Mouse (Mus musculus) heart, embryonic 10.5 days (tissue): ENCODE results near the gene Fap. TPM values are rescaled to one million over a fixed set of nuclear protein-coding genes. Genes with fewer than 3 reads are reported as not detected.

Experiments used
- DNase-seq: peaks from one replicate; pipeline ENCODE4 v3.0.0-alpha.2; 2017; ENCODE audit warnings: low spot score
- H3K27ac ChIP-seq: fragments of 300-500 bp; sonication (generic); 2 replicates; pipeline ENCODE4 v1.5.1; 2016; ENCODE audit warnings: mild to moderate bottlenecking
- H3K27me3 ChIP-seq: fragments of 300-500 bp; sonication (generic); 2 replicates; pipeline ENCODE4 v1.6.1; 2016; ENCODE audit warnings: mild to moderate bottlenecking; ENCODE audit not compliant: poor library complexity, insufficient read depth, severe bottlenecking
- H3K36me3 ChIP-seq: fragments of 300-500 bp; sonication (generic); 2 replicates; pipeline ENCODE4 v1.6.1; 2016; ENCODE audit warnings: mild to moderate bottlenecking, moderate library complexity
- H3K4me1 ChIP-seq: fragments of 300-500 bp; sonication (generic); 2 replicates; pipeline ENCODE4 v1.6.1; 2016; ENCODE audit warnings: mild to moderate bottlenecking
- H3K4me3 ChIP-seq: fragments of 300-500 bp; sonication (generic); 2 replicates; pipeline ENCODE4 v1.5.1; 2016; ENCODE audit warnings: mild to moderate bottlenecking, moderate library complexity
- H3K9me3 ChIP-seq: fragments of 300-500 bp; sonication (generic); 2 replicates; pipeline ENCODE4 v1.6.1; 2016; ENCODE audit warnings: mild to moderate bottlenecking, moderate library complexity
- WGBS: fragments of 180-500 bp; shearing (Covaris S2); methylation state at CpG from one replicate; pipeline ENCODE4 v1.1.7; 2016; 5-methylcytosine and 5-hydroxymethylcytosine counted together
- polyA plus RNA-seq: library from polyadenylated mRNA; unstranded; fragments of >200 nt; fragmentation: Nextera tagmentation; extraction: Ambion mirVana; gene quantifications from 2 replicates; pipeline ENCODE4 v1.2.1, GENCODE M21; 2016

The Fap gene
- polyA plus RNA-seq, 1 experiment from 2014 or later = 1.3 TPM

DNA sequence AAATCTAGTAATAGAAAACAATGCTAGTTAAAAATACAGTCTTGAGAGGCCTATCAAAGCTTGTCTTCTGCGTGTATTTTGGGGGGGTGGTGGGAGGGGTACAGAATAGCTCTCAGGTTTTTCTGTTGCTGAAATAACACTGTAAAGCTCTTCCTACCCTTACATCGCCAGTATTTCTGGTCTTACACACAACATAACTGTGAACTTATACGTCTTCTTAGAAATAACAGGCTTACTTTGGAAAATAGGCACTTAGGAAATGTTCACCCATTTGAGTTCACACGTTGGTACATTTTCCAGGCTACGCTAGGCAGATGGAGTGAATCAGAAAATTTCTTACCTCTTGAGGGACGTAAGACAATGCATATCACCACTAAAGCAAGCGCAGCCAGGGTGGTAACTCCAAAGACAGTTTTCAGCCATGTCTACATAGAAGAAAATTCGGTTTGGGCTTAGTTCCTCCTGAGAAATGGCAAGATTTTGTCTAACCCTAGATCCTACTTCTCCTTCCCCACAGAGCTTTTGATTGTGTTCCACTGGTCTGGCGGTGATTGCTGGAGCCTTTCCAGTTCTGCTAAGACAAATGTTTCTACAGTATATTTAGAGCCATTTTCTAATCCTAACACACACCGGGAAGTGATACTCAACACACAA lies 649 bp downstream of the Fap start:
- no peak overlapping the region for H3K27ac ChIP-seq
- H3K4me1 ChIP-seq = no peaks in the 10 kb centered on the region
- H3K4me3 ChIP-seq = no peak overlapping the region
- H3K27me3 ChIP-seq = no peaks in the 10 kb centered on the region
- DNase-seq = no peak
- 83% methylated on average over 10 of the region's 10 CpGs for WGBS
- H3K9me3 ChIP-seq = no peaks in the 10 kb centered on the region
- no peaks in the 10 kb centered on the region for H3K36me3 ChIP-seq

DNA sequence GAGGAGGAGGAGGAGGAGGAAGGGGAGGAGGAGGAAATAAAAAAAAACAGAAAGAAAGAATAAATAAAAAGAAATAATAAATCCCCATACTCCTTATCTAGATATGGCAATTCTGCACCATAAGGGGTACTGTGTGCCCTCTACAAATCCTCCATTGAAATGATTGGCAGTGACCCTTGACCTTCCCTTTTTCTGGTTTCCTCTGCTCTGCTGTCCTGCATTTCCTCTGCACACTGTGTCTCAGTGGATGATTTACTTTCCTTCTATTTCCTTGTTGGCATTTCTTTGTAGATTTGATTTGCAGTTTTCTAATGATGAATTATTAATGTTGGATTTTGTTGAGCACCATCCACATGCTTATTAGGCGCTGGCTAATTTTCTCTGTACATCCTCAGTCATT lies 9.2 kb downstream of the Fap start:
- no peak overlapping the region for H3K4me3 ChIP-seq
- WGBS = 80% methylated on average over 1 of the region's 1 CpGs
- H3K27me3 ChIP-seq = no peaks in the 10 kb centered on the region
- no peak overlapping the region for H3K27ac ChIP-seq
- no peak for DNase-seq
- no peaks in the 10 kb centered on the region for H3K9me3 ChIP-seq
- H3K36me3 ChIP-seq = no peaks in the 10 kb centered on the region
- H3K4me1 ChIP-seq = no peaks in the 10 kb centered on the region

DNA sequence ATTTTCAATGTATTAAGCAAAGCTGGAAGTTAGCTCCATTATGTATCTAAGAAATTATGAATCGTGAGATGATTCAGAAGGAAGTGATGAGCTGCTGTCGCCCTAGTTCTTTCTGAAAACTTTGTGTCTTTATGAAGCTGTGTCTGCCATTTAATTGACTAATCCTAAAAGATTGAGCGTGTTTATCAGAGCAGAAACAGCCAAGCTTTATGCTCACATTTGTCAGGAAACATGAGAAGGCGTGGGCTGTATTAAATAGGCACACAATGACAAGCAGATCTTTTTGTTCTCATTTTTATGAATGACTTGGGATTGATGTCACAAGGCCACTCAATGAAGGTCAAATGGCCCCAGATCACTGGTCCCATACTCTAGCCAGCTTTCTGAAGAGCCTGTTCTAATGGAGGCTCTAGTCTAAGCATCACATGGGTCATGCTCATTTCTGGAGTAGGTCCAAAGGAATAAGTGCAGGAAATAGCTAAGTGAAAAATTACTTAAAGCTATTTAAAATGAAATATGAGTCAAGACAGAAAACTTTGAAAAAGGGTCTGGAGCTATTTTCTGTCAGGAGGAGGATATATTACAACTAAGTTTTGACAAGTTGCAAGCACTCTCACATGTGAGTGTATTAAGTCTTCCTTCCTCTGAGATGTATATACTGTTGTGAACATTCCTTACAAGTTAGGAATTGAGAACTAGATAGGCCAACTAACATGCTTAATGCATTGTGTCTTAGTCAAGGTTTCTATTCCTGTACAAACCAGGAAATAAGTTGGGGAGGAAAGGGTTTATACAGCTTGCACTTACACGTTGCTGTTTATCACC lies 11.0 kb downstream of the Fap start:
- no peak for DNase-seq
- 68% methylated on average over 5 of the region's 5 CpGs for WGBS

DNA sequence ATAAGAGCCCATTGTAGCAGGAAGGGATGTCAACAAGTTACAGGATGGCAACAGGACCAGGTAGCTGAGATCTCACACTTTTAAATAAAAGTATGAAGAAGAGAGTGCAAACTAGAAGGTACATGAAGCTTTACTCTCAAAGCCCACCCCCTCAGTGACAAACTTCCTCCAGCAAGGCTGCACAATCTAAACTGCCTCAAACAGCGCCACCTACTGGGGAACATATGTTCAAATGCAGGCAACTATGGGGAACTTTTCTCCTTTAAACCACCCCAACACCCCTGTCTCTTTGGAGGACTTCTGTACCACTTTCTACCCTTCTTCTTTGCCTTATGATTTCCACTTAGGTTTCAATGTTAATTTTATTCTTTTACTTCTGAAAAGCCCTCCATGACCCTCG lies 16.5 kb downstream of the Fap start:
- Histone ChIP-seq H3K4me1 (no peaks in the 10 kb centered on the region), H3K36me3 (no peaks in the 10 kb centered on the region), H3K27ac (no peak overlapping the region), H3K27me3 (no peaks in the 10 kb centered on the region), H3K4me3 (no peak overlapping the region), H3K9me3 (no peaks in the 10 kb centered on the region)
- no peak for DNase-seq
- WGBS = 60% methylated on average over 2 of the region's 2 CpGs

More for the DNA sequence above, 11.0 kb downstream of the Fap start:
- H3K4me3 ChIP-seq = no peak overlapping the region
- H3K27me3 ChIP-seq = no peaks in the 10 kb centered on the region
- no peaks in the 10 kb centered on the region for H3K9me3 ChIP-seq
- H3K36me3 ChIP-seq = no peaks in the 10 kb centered on the region
- H3K4me1 ChIP-seq = no peaks in the 10 kb centered on the region
- H3K27ac ChIP-seq = no peak overlapping the region

DNA sequence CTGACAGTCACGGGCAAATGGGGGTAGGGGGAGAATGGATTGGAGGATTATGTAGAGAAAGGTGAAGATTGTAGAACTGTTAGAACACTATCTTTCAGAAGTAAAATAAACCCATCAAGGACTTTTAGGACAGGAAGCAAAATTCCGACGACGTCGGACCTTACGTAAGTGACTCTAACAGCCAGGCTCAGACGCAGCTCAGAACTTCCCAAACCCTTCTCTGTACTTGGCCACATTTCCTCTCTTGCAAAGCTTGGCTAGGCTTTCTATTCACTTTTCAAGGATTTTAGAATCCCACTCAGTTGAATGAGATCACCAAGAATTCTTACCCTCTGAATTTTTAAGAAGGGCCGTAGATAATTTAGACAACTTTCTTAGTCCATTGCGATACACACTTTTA lies 17.5 kb downstream of the Fap start:
- H3K27ac ChIP-seq = no peak overlapping the region
- no peak overlapping the region for H3K4me3 ChIP-seq
- no peaks in the 10 kb centered on the region for H3K9me3 ChIP-seq
- WGBS = 83% methylated on average over 9 of the region's 9 CpGs
- no peaks in the 10 kb centered on the region for H3K36me3 ChIP-seq
- DNase-seq = no peak
- H3K4me1 ChIP-seq = no peaks in the 10 kb centered on the region
- no peaks in the 10 kb centered on the region for H3K27me3 ChIP-seq

DNA sequence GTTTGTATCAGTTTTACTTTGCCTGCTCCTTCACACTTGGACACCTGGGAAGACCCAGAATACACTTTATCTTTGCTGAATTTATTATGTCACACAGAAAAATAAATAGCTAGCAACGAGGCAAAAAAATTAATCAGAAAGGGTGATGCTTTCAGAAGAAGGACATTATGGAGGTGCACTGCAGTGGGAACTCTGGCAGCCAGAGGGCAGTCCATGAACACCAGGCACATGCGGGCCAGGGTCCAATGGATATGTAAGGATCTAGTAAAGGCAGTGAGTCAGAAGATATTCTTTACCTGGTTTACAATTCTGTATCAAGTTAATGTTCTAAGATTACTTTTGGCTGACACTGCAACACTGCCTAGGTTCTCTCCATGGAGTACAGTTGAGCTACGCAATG lies 24.2 kb downstream of the Fap start:
- WGBS = 79% methylated on average over 3 of the region's 3 CpGs
- DNase-seq = no peak
- Histone ChIP-seq H3K36me3 (no peaks in the 10 kb centered on the region), H3K4me3 (no peak overlapping the region), H3K9me3 (no peaks in the 10 kb centered on the region), H3K27me3 (no peaks in the 10 kb centered on the region), H3K27ac (no peak overlapping the region), H3K4me1 (no peaks in the 10 kb centered on the region)

DNA sequence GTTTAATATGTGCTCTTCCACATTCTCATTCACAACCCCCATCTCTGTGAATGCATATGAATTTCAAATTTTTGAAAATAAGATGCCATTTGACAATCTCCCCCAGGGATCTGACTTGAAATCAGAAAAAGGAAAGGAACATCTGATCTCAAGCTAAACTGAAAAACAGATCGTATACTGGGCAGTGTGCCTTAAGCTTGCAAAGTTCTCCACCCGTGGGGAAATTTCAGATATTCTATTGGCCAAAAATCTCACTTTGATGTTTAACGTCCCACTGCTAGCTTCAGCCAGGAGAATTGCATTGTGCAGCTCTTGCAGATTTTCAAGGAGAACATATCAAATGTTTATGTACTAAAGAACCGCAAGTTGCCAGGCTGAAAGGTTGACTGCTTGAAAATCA lies 24.7 kb downstream of the Fap start:
- Histone ChIP-seq H3K4me1 (no peaks in the 10 kb centered on the region), H3K36me3 (no peaks in the 10 kb centered on the region), H3K27ac (no peak overlapping the region), H3K27me3 (no peaks in the 10 kb centered on the region), H3K4me3 (no peak overlapping the region), H3K9me3 (no peaks in the 10 kb centered on the region)
- no peak for DNase-seq
- WGBS = 79% methylated on average over 4 of the region's 4 CpGs

DNA sequence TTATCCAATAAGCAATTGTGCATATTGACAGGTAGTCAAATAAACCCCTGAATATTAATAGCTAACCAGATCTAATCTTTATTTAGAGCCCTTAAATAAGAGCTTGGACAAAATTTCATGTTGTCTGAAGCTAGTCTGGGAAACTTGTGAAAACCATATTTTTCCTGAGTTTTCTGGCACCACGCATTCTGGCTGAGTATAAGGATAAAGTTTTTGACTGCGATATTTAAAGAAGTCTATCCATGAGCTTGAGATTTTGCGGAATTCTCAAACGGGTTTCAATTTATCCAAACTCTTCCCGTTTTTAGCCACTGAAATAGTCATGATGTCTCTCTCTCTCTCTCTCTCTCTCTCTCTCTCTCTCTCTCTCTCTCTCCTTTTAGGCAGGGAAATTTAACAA lies 25.8 kb downstream of the Fap start:
- H3K9me3 ChIP-seq = no peaks in the 10 kb centered on the region
- H3K27ac ChIP-seq = no peak overlapping the region
- 92% methylated on average over 5 of the region's 5 CpGs for WGBS
- no peaks in the 10 kb centered on the region for H3K27me3 ChIP-seq
- H3K4me3 ChIP-seq = no peak overlapping the region
- no peaks in the 10 kb centered on the region for H3K4me1 ChIP-seq
- H3K36me3 ChIP-seq = no peaks in the 10 kb centered on the region
- no peak for DNase-seq

DNA sequence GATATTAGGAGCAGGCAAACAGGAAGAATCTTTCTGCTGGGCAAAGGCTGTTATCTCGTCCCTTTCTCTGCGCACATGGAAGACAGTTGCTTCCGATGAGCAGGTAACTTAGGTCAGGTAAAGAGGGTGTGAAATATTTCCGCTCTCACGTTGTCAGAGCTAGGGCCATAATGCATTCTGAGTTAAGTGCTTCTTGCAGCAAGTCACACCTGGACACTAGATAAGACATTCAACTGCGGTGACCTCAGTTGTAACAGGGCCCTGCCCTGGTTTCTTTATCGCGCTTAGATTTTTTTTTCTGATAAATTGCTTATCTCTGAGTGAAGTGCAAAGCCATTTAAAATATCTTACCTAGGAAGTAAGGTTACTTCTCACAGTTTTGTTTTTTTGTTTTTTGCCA lies 38.4 kb downstream of the Fap start:
- Histone ChIP-seq H3K27ac (no peak overlapping the region), H3K36me3 (no peaks in the 10 kb centered on the region), H3K9me3 (no peaks in the 10 kb centered on the region), H3K27me3 (no peaks in the 10 kb centered on the region), H3K4me3 (no peak overlapping the region), H3K4me1 (no peaks in the 10 kb centered on the region)
- WGBS = 60% methylated on average over 8 of the region's 8 CpGs
- DNase-seq = no peak

DNA sequence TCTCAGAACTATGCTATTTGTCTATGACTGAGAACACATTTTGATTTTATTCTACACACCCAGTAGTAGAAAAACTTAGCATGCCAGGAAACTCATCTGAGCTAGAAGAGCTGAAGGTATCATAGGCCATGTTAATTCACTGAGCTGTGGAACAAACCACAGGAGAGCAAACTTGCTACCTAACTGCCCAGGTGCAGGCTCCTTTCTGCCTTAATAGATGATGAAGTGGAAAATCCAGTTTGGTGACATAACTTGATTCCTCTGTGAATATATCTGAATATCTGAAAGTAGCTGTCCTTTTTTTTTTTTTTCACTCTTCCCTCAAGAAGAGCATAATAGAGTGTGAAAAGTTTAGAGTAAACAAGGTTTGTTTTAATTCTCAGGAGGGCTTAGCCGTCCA lies 42.8 kb downstream of the Fap start:
- 66% methylated on average over 1 of the region's 1 CpGs for WGBS
- DNase-seq = no peak
- Histone ChIP-seq H3K36me3 (no peaks in the 10 kb centered on the region), H3K9me3 (no peaks in the 10 kb centered on the region), H3K27ac (no peak overlapping the region), H3K27me3 (no peaks in the 10 kb centered on the region), H3K4me1 (no peaks in the 10 kb centered on the region), H3K4me3 (no peak overlapping the region)

DNA sequence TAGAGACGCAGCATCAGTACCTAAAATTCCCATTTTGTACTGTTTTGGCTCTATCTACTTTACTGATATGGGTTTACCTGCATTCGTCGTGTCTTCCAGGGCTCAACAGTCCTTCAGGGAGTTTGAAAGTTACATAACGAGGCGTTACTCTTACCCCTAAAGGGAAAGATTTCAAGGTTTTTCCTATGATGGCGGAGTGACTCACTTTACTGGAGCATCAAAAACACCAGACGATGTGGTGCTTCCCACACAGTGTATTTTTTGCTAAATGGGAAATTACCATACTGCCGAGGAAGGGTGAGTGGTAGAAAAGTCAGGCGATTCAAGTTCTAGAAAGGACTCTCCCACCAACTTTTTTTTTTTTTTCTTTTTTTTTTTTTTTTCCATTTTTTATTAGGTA lies 47.5 kb downstream of the Fap start:
- Histone ChIP-seq H3K4me3 (no peak overlapping the region), H3K27ac (no peak overlapping the region), H3K27me3 (no peaks in the 10 kb centered on the region), H3K36me3 (no peaks in the 10 kb centered on the region), H3K9me3 (no peaks in the 10 kb centered on the region), H3K4me1 (no peaks in the 10 kb centered on the region)
- 85% methylated on average over 9 of the region's 9 CpGs for WGBS
- no peak for DNase-seq

DNA sequence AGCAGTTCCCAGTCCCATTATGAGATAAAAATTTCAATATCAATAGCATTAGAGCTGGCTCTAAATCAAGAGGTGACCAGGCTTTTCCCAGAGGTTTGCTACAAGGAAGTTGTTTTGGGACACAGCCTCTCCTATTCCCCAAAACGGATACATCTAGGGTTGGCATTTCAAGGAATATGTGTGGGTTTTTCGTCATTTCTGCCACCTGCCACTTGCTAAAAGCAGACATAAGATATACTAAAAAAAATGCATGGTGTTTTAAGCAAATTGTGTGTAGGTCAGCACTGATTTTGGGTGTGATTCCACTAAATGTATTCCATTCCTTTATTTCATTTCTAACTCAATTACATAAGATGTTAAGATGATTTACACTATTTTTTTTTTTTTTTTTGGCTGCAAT lies 56.1 kb downstream of the Fap start:
- Histone ChIP-seq H3K27ac (no peak overlapping the region), H3K36me3 (no peaks in the 10 kb centered on the region), H3K4me1 (no peaks in the 10 kb centered on the region), H3K27me3 (no peaks in the 10 kb centered on the region), H3K4me3 (no peak overlapping the region), H3K9me3 (no peaks in the 10 kb centered on the region)
- DNase-seq = no peak
- WGBS = 71% methylated on average over 2 of the region's 2 CpGs

DNA sequence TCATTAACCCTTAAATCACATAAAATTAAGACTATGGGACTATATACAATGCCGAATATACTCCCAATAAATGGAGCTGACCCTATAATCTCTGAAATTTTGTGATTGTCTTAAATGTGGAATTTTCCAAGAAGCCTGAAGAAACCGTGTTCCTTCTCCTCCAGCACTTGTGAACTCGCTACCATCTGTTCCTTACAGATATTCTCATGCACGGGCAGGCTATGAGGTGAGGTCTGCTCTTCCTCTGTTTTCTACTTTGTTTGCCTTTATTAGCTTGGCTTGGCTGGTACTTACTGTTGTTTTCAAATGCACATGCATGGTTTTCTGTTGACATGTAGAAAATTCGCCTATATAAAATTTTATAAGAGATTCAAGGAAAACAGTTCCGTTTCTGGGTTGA lies 59.4 kb downstream of the Fap start:
- no peak for DNase-seq
- H3K9me3 ChIP-seq = no peaks in the 10 kb centered on the region
- no peak overlapping the region for H3K27ac ChIP-seq
- no peak overlapping the region for H3K4me3 ChIP-seq
- WGBS = 78% methylated on average over 6 of the region's 6 CpGs
- H3K4me1 ChIP-seq = no peaks in the 10 kb centered on the region
- H3K27me3 ChIP-seq = no peaks in the 10 kb centered on the region
- H3K36me3 ChIP-seq = no peaks in the 10 kb centered on the region

DNA sequence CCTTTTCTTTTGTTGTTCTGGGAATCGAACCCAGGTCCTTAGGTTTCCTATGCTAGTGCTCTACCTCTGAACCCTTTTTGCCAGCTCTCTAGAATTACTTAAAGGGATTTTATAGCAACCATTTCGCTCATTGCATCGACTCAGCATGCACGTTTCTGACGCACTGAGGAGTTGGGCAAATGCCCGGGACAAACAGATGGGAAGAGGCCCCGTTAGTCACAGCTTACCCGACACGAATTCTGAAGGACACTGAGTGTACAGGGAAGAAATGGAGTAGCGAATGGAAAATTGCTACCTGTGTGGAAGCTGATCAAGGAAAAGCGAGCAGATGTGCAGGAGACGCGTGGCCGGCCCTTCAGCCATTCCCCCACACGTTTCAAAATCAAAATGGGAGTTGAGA lies 60.4 kb downstream of the Fap start:
- no peak overlapping the region for H3K27ac ChIP-seq
- WGBS = 87% methylated on average over 15 of the region's 15 CpGs
- H3K9me3 ChIP-seq = no peaks in the 10 kb centered on the region
- no peaks in the 10 kb centered on the region for H3K4me1 ChIP-seq
- H3K4me3 ChIP-seq = no peak overlapping the region
- no peaks in the 10 kb centered on the region for H3K36me3 ChIP-seq
- DNase-seq = no peak
- H3K27me3 ChIP-seq = no peaks in the 10 kb centered on the region
